Mouse (Mus musculus): Measurements from ENCODE around the gene Gucy1a1.

The Gucy1a1 gene

DNA sequence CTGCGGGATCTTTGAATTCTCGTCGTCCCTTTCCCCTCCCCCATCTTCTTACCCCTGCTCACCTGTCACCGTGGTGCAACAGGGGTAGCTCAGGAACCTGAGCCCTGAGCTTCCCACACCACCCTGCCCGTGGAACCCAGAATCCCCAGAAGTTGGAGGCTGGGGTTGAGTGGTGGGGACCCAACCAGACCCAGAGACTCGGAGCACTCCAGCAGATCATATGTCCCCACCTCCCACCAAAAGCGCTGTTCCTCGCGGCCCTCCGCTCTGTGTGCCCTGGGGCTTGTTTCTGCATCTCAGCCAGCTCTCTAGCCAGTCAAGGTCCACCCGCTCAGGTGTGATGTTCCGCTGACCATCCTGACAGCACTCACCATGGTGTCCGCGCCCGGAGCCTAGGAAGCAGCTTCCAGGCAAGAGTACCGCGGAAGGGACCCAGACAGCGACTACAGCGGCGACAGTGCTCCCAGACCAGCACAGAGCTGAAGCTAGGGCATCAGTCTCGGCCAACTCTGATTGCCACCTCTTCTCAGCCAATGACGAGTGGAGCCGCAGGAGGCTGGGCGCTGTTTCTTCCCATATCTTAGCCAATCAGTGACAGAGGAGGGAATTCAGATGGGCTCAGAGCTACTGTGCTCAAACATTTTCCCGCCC is 71.3 kb downstream of the Gucy1a1 start, which contains the start of gene Gucy1b1:
Gucy1b1 (minus strand) TSS at position 489 of the 651 bp plus-strand sequence.
- DNase-seq (ENCODE audit: low spot score), result peak; percentile 76

GRCm38 (mm10) chr3:82073741-82074181 is 71.8 kb downstream of the Gucy1a1 start:
- DNase-seq (ENCODE audit: low spot score), result no peak

- no peak for DNase-seq (ENCODE audit: low spot score)
Measured at GRCm38 (mm10) chr3:82067830-82068229, 77.8 kb downstream of the Gucy1a1 start.

- no peak for DNase-seq (ENCODE audit: low spot score)
Measured at GRCm38 (mm10) chr3:82061402-82062180, 84.0 kb downstream of the Gucy1a1 start.

- no peak for DNase-seq (ENCODE audit: low spot score)
Measured at GRCm38 (mm10) chr3:82057201-82057600, 88.4 kb downstream of the Gucy1a1 start.

GRCm38 (mm10) chr3:82054283-82054974 is 91.2 kb downstream of the Gucy1a1 start:
- DNase-seq (ENCODE audit: low spot score), result no peak

- DNase-seq (ENCODE audit: low spot score), result no peak
Measured at GRCm38 (mm10) chr3:82052029-82052428, 93.6 kb downstream of the Gucy1a1 start.

DNA sequence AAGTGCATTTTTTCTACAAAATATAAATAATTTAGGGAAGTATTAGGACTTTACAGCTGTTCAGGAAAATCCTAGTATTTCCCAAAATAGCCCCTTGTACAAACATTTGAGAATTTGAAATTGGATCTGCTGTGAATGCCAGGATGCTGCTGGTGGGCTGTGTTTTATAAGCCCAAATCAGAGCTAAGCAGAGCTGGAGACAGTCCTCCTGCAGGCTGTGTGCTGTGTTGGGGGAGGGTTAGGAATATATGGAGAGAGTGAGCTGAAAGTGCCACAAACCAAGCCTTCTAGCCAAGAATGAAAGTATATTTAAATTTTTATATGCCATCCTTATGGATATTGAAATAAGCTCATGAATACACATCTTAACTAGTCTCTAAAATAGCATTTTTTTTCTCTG is 94.1 kb downstream of the Gucy1a1 start:
- no peak for DNase-seq (ENCODE audit: low spot score)

- DNase-seq (ENCODE audit: low spot score), result no peak
Measured at GRCm38 (mm10) chr3:82048681-82049080, 96.9 kb downstream of the Gucy1a1 start.

GRCm38 (mm10) chr3:82048078-82048477 is 97.5 kb downstream of the Gucy1a1 start:
- no peak for DNase-seq (ENCODE audit: low spot score)

GRCm38 (mm10) chr3:82047100-82047753 is 98.4 kb downstream of the Gucy1a1 start:
- DNase-seq (ENCODE audit: low spot score), result no peak

DNA sequence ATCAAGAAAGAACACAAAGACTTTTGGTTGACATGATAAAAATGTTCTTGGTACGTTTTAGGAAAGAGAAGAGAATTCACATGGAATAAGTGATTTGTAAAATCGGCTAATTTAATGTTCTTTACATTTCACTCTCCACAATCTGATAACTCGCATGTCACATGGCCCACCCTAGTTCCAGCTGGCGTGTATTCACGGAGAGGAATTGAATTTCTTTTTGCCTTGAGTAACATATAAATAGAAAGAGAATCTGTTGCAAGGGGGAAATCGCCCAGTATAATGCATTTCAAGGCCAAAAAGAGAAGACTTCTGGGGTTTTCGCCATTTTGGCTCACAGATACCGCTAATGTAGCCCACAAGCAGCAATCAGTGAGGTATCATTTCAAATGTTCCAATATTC is 99.5 kb downstream of the Gucy1a1 start:
- DNase-seq (ENCODE audit: low spot score), result no peak

- DNase-seq (ENCODE audit: low spot score), result no peak
Measured at GRCm38 (mm10) chr3:82044902-82045301, 100.7 kb downstream of the Gucy1a1 start.

DNA sequence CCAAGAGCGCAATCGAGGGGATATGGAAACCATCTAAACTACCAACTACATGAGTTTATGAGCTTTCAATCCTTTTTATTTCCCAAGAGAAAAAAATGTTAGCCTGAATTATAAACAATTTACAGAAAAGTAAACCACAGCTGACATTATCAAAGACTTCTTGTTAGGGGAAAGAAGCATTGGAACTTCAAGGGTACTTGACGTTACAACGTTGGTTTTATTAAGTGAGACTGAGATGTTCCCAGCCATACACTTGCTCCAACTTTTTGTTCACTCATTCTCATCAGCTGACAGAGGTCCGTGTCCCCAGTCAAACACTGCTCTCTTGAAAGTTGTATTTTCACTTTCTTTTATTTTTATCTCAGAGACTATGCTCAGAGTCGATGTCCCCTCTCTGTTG is 101.9 kb downstream of the Gucy1a1 start:
- no peak for DNase-seq (ENCODE audit: low spot score)
